Mouse (Mus musculus) lung, postnatal 0 days (tissue): Measurements from ENCODE around the gene Il25.

Experiments
- CTCF ChIP-seq: IDR thresholded peaks from 2 replicates; pipeline ENCODE4 v1.5.1; 2016; ENCODE audit warnings: antibody characterized with exemption, mild to moderate bottlenecking
- EP300 ChIP-seq: IDR thresholded peaks from 2 replicates; pipeline ENCODE4 v1.6.1; 2016; ENCODE audit warnings: antibody characterized with exemption, mild to moderate bottlenecking, control low read depth

GRCm38 (mm10) chr14:54941024-54941978 is 8.8 kb downstream of the Il25 start:
- TF ChIP-seq CTCF (no peak), EP300 (no peak)
